Mouse (Mus musculus) embryo, embryonic 10.5 days (tissue): ENCODE data around the gene Dnph1.
"Not testable (repeated sequence)": the region's sequence is repeated elsewhere in the genome, so short reads cannot be mapped to it uniquely, and the experiment has no call there.

ENCODE experiments used
- DNase-seq: peaks from one replicate; pipeline ENCODE4 v3.0.0-alpha.2; 2015; ENCODE audit warnings: low spot score

Gene Dnph1

DNA sequence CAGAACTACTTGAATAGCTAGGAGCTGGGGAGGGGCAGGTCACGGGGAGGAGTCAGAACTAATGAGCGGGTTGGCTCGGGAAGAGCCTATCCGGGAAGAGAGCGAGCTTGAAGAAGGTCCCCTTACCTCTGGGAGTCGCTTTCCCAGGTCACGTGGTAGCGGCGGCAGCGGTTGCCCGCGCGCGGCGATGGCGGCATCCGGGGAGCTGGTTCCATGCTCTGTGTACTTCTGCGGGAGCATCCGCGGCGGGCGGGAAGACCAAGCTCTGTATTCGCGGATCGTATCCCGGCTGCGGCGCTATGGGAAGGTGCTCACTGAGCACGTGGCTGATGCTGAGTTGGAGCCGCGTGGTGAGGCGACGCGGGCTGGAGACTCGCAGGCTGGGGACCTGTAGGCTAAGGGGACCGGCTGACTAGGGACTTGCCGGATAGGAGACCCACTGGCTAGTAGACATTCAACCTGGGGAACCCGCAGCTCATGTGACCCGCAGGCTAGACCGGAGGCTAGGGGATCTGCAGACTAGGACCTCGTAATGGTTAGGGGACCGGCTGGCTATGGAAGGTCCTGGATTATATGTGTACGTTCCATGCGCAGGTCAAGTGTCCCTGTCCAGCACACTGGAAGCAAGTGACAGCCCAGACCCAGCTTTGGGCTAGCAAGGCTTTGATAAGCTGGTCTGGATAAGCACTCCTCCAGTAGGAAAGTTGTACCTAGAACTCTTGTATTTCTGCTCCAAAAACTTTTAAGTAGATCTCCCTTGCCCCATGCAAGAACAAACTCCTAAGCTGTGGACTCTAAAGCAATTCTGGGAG is at the start of gene Dnph1:
TSS of gene Dnph1 (plus strand) at position 89 of the 812 bp plus-strand sequence.
- DNase-seq = peak; percentile 94

DNA sequence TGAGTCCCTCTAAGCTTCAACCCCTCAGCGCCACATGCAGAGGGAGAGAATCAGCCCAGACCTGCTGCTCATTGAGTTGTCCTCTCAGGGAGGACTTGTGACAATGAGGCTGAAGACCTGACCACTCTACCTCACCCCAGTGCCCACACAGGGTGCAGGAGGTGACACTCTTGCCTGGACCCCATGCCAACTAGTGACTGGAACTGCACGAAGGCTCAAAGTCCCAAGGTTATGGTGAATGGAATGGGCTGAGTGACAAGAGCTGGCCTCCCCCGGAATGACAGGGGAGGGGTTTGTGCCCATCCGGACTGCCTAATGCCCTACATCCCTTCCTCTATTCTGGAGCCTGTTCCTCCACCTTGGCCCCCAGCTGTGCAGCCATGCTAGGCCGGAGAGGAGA is 43.8 kb upstream of the Dnph1 start:
- no peak for DNase-seq

DNA sequence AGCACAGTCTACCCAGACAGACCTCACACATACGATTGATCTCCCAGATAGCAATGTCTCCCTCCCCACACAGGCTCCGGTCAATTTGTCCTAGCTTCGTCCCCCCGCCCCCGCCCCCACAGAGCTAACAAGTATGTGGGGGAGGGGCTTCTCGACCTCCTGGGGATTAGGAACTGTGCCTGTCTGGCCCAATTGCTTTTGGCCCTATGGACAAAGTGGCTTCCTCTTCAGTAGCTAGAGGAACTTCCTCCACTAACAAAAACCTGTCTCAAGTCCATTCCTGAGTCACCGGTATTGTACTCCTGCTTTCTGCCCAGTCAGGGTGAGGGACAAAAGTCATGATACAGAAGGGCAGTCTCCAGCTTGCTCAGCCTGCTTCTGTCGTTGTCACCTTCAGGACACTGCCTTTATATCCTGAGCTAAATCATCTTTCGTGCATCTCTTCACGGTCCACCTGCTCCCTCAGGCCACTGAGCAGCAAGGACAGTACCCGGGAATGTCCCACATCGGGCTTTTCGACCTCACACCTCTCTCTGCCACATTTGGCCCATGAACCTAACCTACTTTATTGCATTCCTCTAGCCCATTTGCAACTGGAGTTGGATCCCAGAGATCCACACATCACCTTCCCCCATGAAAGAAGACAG is 43.1 kb upstream of the Dnph1 start:
- DNase-seq = no peak

DNA sequence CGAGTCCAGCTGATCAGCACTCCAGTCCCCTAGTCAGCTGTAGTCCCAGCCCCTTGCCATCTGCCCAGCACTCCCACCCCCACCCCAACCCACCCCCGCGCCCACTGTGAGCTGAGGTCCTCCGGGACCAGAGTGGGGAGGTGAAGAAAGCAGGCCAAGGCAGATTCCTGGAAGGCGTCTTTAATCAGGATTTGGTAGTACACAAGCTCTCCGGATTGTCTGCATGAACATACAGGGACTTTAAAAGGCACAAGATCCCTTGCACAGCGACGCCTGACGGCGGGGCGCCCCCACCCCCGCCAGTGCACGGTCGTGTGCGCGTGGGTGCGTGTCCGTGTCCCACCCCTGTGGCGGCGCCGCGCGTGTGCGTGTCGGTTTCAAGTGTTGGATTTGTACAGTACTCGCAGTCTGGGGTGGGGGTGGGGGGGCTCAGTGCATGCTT is 42.5 kb upstream of the Dnph1 start:
- DNase-seq = peak; percentile 38

GRCm38 (mm10) chr17:46454539-46454938 is 42.0 kb upstream of the Dnph1 start:
- DNase-seq = peak; percentile 51

- peak; percentile 59 for DNase-seq
Measured at GRCm38 (mm10) chr17:46455110-46455691, 41.3 kb upstream of the Dnph1 start.

GRCm38 (mm10) chr17:46457791-46458190 is 38.7 kb upstream of the Dnph1 start:
- peak; percentile 63 for DNase-seq

- no peak for DNase-seq
Measured at GRCm38 (mm10) chr17:46458439-46458838, 38.1 kb upstream of the Dnph1 start.

DNA sequence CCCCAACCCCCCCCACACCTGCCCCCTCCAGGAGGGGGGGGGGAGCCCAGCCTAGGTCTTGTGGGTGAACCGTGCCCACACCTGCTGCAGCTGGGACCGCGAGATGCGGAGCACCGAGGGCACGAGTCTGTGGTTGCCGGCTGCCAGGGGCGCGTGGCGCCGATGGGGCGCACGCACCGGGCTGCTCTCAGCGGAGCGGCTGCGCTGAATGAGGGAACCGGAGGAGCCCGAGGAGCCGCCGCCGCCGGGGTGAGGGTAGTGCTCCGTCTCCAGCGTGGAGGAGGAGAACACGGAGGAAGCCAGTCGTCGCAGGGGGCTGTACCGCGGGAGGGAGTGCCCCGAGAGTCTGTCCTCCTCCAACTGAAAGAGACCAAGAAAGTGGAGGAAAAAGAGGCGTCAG is 35.8 kb upstream of the Dnph1 start:
- DNase-seq = no peak

DNA sequence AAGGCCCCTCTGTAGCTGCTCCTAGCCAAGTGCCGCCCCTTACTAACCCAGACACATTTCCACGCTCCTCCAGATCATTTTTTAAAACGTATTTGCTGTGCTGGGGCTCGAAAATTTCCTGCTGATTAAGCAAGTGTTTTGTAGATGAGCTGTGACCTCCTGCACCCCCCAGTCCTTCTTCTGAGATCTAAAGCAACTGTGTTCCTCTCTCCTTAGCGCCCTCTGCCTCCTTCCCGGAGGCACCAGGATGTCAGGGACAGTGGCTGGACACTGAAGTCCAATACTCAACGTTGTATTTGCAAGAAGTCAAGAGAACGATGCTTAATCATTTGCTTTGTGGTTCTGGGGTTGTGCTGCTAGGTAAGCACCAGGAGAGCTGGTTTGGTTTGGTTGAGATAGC is 35.2 kb upstream of the Dnph1 start:
- DNase-seq = peak; percentile 53

- no peak for DNase-seq
Measured at GRCm38 (mm10) chr17:46462226-46462625, 34.3 kb upstream of the Dnph1 start.

GRCm38 (mm10) chr17:46467830-46468229 is 28.7 kb upstream of the Dnph1 start:
- no peak for DNase-seq

GRCm38 (mm10) chr17:46476601-46477000 is 19.9 kb upstream of the Dnph1 start:
- no peak for DNase-seq

DNA sequence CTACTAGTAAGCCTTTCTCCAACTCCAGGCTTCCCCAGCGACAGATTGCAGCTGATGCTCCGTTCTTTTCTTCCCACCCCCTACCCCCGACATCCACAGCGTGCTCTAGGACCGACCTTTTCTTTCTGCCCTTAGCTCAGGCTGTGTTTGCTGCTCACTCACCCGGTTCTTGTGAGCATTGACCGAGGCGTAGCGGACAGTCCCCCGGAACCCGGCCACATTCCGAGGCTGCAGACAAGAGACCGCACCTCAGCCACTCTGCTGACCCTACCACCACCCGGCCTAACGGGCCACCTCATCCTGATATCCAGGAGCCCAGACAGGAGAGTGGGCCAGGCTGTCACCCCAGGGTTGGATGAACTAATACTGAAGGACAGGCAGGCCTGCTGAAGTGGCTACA is 19.2 kb upstream of the Dnph1 start:
- DNase-seq = no peak

GRCm38 (mm10) chr17:46483561-46484001 is 12.9 kb upstream of the Dnph1 start:
- DNase-seq = peak; percentile 79

DNA sequence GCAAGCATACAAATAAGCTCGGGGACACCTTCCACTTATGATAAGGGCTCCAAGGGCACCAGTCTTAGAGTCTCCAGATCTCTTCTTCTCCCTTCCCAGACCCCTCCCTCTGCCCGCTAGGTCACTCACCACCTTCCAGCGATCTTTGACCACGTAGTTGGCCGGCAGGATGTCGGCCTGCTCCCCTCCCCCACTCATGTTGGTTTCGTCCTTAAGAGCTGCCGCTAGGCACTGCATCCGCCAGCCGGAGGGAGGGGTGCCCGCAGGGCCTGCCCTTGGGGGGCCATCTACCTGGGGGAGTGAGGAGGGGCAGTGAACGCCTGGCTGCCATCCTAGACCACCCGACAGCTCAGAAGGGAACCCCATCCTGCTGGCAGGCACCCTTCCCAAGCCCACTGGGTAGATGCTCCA is 12.5 kb upstream of the Dnph1 start:
- DNase-seq = peak; percentile 56

DNA sequence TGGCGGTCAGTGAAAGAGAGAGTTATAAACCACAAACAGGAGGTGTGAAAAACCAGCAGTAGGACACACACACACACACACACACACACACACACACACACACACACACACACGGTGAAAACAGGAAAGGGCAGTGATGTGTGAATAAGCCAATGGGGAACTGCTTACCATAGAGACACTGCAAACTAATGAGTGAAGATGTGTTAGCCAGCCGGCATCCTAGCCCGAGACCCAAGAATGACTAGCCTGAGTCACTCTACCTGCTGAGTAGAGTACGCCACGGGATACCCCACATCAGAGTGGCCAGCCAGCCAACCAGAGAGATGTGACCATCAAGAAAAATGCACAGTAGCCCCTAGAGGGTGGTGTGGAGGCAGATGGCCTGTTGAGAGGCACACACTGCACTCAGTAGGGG is 12.0 kb upstream of the Dnph1 start:
- peak; percentile 36 for DNase-seq

DNA sequence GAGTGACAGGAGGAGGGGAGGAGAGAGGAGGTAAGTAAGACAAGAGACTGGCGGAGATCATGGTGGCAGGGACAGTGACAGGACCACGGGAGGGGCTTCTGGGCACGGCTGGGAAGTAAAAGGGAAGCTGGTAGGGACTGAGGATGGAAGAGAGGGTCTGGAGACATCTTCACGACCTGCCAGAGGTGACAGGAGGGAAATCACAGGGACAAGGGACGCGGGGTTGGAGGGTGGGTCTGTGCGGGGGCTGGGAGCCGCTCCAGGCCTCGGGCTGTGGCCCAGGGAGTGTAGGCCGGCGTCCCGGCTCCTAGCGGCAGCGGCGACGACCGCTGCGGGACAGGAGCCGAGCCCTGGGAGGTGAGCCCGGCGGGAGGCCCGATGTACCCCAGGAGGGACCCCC is 9.5 kb upstream of the Dnph1 start:
- DNase-seq = no peak

GRCm38 (mm10) chr17:46487431-46487830 is 9.1 kb upstream of the Dnph1 start, which contains the start of gene Ttbk1:
TSS of gene Ttbk1 (minus strand) at chr17:46487675.
- peak; percentile 34 for DNase-seq

GRCm38 (mm10) chr17:46495486-46495885 is 1.0 kb upstream of the Dnph1 start:
- no peak for DNase-seq

- not testable (repeated sequence) for DNase-seq
Measured at GRCm38 (mm10) chr17:46496081-46496480, 430 bp upstream of the Dnph1 start.

DNA sequence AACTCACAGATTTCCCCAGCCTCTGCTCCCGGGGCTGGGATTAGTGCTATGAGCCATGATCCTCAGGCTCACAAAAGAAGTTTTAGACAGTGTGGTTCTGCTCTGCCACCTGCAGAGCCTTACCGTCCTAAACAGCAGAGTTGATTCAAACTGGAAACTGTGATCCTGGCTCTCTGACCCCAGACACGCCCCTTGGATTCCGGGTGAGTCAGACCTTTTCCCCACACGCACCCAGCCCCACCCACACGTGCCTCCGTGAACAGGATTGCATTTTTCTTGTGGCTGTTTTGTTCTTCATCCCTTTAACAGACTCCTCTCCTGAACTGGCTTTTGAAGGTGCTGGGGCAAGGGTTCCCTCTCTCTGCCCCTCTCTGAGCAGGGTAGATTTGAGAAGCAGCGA is 1.4 kb downstream of the Dnph1 start:
- DNase-seq = no peak

DNA sequence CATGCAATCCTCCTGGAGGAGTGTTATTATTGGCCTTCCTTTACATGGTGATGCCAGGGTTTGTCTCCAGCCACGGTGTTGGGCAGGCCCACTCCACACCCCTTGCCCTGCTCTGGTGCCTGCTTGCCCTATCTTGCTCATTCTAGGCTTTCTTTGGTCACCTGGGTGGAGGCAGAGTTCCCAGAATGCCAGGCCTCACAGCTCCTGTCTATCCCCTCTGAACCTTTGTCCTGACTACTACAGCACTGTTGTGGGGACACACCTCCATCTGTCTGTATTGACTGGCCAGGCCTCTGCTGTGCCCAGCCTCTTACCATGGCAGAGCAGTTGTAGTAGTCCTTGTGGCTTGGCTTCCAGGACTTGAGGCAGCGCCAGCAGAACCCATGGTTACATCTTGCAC is 6.3 kb downstream of the Dnph1 start:
- no peak for DNase-seq
